Mouse (Mus musculus) frontal cortex, adult 2 months (tissue): ENCODE results near the gene Olfr1417. TPM values are rescaled to one million over a fixed set of nuclear protein-coding genes. Genes with fewer than 3 reads are reported as not detected.
"Not testable (repeated sequence)": the region's sequence is repeated elsewhere in the genome, so short reads cannot be mapped to it uniquely, and the experiment has no call there.

ENCODE experiments used
- DNase-seq, 2 experiments: peaks; one replicate each; pipeline ENCODE4 v3.0.0; 2022; ENCODE audit warnings: low spot score in 1 of 2; ENCODE audit errors: extremely low spot score in 1 of 2
- polyA plus RNA-seq: library from polyadenylated mRNA; depleted of rRNA; stranded (reverse); fragments of >200 nt; gene quantifications from 2 replicates; pipeline ENCODE4 v1.2.3, GENCODE M21; 2012; rRNA removed

Gene Olfr1417
- polyA plus RNA-seq = 0.18 TPM in 1 of 2 replicates, not detected in the other

DNA sequence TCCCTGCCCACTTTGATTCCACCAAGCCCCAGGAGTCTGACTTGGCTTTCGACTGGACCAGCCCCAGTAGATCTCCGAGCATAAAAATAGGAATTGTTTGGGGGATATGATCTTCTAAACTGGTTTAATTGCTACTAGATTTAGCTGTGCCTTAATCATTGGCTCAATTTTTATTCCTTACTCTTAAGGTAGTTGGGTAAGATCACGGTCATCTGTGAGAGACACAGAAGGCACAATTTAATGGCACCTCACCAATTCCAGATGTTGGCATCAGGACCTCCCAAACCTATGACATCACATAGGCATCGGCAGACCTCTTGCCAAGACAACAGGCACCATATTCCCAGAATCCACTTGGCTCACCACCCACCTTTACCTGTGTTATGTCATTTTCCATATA is at the start of gene Olfr1417:
Gene Olfr1417 (minus strand): TSS at position 101 of the 400 bp plus-strand sequence.
- DNase-seq = no peak

DNA sequence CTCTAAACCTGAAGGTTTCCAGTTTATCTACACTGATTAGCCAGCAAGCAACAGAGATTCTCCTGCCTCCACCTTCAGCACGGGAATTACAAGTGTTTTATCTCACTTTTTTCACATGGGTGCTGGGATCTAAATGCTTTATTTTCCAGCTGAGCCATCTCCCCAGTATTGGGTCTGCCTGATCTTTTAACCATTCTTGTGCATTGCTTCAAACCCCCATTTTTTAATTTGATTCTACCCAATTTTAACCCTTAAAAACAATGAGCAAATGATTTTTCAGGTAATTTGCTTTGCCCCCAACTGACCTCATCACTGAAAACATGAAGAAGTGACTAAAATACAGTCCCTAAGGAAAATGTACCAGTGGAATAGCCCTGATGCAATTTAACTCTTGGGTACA is 47.2 kb upstream of the Olfr1417 start, which contains the start of gene Olfr1420:
Gene Olfr1420 (plus strand): TSS at position 301 of the 400 bp plus-strand sequence.
- DNase-seq = no peak

DNA sequence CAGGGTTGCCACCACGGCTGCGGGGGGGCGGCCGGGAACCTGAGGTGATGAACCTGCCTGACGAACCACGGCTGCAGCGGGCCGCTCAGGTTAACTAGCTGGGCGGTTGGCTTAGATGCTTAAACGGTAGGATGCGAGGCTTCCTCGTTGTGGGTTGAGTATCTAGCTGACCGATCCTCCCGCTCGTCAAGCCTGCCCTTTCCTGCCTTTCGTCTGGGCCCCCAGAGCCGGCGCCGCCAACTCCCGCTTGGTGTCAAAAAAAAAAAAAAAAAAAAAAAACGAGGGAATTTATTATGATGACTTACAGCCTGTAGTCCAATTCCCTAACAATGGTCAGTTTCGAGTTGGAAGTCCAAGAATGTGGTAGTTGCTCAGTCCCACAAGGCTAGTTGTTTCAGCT is 39.4 kb upstream of the Olfr1417 start:
- DNase-seq = not testable (repeated sequence)

DNA sequence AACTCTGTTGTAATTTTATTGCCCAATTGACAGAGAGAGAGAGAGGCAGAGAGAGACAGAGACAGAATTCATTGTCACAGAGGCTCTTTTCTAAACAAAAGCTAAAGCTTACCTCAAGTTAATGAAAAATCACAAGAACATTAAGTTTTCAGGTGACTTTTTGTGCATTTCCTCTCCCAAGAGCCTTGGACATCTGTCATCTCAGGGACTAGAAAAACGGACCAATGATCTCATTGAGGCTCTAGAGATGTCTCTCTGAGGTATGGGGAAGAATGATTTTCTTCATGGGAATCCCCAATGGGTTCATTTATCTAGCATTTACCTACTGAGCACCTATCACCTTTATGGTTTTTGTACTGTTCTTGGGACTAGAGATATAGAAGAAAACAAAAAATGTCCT is 36.0 kb upstream of the Olfr1417 start, which contains the start of gene Olfr1419:
Gene Olfr1419 (minus strand): TSS at position 101 of the 400 bp plus-strand sequence.
- no peak for DNase-seq

DNA sequence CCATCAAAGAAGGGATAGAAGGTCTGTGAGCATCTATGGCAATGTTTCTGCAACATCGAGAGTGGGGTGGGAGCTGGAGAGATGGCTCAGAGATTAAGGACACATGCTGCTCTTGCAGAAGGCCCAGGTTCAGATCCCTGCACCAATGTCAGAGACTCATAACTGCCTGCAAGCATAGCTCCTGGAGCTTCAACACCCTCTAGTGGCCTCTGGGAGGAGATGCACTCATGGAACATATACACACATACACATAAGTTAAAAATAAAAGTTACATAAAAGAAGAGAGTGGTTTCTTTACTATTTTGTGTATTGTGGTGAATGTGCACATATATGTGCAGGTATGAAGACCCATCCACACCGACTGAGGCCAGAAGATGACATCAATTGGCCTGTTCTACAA is 28.8 kb upstream of the Olfr1417 start:
- no peak for DNase-seq

DNA sequence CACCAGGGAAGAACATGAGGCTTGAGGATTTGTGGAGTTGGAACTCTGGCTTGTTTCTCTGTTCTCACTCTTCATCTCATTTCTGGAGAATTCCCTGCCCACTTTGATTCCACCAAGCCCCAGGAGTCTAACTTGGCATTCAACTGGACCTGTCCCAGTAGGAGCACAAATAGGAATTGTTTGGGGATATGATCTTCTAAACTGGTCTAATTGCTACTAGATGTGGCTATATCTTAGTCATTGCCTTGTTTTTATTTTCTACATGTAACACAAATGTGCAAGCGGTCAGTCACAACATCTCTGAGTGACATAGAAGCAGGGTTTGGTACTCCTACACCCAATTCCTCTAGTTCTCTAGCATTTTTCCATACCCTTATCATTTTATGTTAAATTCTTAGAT is 21.9 kb upstream of the Olfr1417 start, which contains the start of gene Olfr1418:
Gene Olfr1418 (minus strand): TSS at position 101 of the 400 bp plus-strand sequence.
- no peak for DNase-seq

DNA sequence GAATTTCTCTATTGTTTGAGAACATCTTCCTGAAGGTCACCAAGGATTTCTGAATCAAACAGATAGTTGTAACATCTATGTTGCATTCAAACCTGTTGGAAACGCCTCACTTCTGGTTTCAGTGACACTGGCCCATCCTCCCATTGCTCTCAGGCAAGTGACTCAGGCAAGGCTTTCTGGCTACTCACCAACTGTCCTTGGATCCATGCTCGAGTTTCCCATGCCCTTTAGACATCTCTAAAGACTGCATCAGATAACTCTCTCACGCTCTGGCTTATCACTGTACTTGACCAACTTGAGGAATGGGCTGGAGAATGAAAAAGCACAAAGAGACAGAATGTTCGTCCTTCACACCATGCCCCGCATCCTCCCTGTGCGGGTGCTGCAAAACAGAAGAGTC is 17.5 kb upstream of the Olfr1417 start:
- DNase-seq = no peak

DNA sequence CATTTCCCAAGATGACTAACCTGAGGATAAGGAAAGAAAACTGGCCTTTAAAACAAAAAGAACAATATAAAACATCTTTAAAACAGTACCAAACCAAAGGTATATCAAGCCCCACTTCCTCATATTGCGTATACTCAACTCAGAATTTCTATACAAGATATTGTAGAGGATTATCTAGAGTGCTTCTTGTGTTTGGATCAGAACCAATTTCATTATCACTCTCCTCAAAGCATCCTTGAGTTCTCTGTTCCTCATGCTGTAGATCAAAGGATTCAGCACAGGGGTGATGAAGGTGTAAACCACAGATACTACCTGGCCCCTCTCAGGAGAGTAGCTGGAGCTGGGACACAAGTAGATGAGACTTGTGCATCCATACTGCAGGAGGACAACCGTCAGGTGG is 15.8 kb upstream of the Olfr1417 start:
- no peak for DNase-seq

DNA sequence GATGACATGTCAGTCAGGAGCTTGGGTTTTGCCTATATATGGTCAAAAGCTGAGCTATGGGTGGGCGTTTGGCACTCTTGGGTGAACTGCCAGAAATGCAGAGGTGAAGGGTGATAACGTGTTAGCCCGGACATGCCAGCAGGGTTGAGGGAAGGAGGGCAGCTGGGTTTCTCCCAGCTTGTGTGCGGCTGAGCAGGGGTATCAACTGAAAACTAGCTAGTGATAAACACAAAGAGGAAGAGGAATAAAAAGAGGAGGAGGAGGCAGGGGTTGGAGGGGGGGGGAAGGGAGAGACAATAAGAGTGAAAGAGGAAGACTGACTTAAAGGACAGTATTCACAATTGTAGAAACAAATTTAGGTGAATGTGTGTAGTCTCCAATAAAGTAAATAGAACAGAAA is 13.6 kb upstream of the Olfr1417 start:
- DNase-seq = no peak

DNA sequence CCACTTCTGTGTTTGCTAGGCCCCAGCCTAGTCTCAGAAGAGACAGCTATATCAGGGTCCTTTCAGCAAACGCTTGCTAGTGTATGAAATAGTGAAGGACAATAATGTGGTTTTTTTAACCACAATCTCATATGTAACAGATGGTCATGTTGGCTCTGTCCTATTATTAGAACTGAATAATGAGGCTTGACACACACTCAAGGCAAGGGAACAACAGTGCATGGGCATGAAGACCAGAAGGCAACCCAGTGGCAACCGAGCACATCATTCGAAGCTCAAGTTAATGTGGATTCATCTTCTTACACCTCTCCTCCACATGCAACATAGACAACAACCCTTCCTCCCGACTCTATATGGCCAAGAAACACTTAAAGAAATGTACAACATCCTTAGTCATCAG is 7.3 kb upstream of the Olfr1417 start:
- DNase-seq = peak; percentile 1 to 2

DNA sequence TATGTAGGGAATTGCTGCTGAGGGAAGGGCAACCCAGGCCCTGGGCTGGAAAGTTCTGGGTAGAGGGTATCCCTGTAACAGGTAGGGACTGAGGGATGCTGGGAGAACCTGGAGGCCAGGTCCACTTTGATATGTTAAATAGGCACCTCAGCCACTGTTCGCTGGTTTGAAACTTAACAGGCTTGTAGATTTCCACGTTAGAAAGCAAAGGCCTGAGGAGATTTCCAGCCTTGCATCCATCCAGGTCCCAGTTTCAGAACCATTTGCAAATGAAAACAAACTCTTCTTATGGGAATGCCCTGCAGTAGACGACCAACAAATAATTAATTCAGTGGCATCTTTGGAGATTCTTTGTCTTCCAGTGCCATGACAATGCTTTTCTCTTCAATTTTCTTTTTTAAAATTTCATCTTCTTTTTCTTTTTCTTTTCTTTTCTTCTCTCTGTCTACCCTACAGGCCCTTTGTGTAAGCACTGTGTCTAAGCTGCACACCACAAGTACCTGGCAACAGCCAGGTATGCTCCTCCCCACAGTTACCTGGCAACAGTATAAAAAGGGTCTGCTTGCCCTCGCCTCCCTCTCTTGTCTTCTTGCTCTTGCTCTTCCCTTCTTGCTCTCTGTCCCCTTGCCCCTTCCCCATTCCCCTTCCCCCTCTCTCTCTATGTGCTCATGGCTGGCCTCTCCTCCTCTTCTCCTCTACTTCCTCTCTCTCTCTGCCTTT is 15.5 kb downstream of the Olfr1417 start:
- DNase-seq = no peak

DNA sequence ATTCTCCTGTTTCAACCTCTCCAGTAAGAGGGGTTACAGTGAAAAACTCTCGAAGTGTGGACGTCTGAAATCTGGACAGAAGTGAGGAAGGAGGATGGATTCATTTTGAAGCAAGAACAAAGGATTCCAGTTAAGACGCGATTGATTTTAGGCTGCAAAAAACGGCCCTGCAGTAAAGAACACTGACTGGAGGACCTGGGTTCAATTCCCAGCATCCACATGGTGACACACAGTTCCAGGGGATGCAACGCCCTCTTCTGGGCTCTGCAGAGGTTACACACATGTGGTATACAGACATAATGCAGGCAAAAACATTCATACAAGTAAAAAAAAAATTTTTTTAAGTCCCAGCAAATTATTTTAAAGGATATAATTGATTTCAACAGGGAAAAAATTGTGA is 18.8 kb downstream of the Olfr1417 start:
- DNase-seq = no peak

DNA sequence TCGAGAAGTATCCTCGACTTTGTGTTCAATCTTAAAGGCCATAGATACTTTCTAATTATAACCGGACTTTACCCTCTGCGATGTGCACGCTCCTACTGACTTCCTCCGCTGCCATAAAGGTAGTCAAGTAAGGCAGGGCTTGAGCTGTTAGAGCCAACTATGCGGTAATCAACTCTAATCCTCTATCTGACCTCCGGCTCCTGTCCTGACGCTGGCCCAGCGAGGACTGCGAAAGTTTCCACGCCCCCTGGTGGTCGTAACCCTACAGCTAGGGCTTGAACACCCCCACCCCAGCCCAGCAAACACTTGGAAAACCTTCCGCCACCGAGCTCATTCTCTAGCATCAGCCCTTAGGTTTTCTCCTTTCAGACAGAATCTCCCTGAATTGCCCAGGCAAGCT is 19.2 kb downstream of the Olfr1417 start:
- DNase-seq = peak in 1 of 2 experiments; percentile 59

DNA sequence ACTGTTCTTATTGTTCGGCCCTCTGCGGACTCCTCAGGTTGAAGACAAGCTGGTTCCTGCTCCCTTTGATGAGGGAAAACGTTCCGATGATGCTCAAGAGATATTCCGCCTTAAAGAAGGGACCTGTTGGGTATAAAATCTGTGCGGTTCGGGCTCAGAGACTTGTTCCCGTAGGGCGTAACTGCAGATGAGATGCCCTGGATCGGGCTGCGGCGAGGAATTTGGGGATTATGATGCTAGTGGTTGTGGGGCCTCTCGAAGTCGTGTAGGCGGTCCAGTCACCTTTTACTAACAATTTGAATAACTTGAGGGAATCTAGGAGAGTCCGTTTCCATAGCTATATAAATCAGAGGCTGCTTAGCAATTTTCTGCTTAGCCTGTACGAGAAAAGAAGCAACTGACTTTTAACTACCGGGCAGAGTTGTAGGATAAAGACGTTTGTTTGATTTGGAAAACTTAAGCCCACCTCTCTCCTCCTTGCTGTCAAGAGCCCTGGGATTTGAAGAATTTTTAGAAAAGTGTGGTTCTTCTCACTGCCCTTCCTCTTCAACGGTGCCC is 19.8 kb downstream of the Olfr1417 start, which contains the start of gene Stx3:
Gene Stx3 (minus strand): TSS at position 261 of the 558 bp plus-strand sequence.
- DNase-seq = peak in 1 of 2 experiments; percentile 13

DNA sequence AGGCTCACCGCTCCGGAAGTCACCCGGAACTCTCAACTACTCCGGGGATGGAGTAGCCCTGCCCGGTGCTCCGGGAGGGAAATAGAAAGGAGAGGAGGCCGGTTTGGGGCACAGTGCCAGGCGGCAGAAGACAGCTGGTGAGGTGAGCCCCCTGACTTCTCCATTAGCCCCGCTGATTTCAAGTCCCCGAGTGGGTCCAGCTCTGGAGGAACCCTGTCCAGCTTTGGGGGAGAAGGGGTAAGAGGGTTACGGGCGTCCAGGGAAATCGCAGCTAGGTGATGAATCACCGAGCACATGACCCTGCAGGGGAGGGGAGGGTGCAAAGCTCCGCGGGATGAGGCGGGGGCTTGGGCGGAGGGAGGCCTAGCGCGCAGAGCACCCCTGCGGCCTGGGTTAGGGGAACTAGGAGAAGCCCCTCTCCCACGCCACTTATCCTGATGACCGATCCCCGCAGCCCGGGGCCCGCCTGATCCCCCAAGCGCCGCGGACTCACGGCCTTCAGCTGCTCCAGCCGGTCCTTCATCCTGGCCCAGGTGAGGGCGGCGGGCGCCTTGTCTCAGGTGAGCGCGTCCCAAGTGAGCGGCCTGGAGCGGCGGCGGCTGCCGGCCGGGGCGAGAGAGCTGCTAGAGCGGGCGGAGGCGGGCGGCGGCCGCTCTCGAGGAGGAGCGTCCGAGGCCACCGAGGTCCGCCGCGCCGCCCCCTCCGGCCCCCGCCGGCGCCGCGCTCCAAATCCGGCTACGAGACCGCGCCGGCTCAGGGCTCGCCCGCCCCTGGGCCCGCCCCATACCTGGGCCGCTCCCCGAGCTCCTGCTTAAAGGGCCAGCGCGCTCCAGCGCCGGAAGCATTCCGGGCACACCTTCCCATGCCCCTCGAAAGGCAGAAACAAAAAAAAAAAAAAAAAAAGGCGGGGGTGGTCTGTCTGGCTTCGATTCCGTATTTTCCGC is 20.5 kb downstream of the Olfr1417 start:
- peak in 1 of 2 experiments; percentile 44 for DNase-seq

DNA sequence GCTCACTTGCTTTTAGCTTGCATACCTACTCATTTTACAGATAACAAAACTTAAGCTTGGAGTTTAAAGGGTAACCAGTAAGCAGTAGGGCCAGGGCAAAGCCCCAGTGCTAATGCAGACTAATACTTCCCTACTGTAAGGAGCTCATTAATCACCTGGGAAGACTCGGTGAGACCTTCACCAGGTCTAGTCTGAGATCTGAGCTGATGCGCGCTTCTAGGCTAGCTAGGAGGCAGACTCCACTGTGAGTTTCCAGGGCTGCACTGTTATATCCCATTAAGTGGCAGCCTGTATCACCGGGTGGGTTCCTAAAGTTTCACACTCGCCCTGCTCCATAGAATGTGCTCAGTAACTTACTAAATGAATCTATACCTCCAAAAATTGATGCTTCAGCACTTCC is 21.4 kb downstream of the Olfr1417 start:
- DNase-seq = no peak

DNA sequence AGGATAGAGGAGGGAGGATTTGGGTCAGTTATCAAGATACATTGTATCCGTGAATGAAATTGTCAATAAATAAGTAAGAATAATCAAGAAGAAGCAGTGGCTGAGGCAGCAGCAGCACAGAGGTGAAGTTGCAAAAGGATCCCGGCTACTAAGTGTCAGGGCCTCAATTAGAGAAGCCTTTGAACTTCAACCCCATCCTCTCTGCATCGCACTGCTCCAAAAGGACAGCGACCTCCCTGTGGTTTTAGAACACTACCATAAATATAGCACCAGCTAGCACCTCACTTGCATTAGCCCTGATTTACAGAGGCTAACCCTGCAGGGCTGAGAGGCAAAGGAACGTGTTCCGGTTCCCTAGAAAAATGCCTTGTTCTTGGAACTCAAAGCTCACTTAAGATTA is 22.3 kb downstream of the Olfr1417 start:
- no peak for DNase-seq

DNA sequence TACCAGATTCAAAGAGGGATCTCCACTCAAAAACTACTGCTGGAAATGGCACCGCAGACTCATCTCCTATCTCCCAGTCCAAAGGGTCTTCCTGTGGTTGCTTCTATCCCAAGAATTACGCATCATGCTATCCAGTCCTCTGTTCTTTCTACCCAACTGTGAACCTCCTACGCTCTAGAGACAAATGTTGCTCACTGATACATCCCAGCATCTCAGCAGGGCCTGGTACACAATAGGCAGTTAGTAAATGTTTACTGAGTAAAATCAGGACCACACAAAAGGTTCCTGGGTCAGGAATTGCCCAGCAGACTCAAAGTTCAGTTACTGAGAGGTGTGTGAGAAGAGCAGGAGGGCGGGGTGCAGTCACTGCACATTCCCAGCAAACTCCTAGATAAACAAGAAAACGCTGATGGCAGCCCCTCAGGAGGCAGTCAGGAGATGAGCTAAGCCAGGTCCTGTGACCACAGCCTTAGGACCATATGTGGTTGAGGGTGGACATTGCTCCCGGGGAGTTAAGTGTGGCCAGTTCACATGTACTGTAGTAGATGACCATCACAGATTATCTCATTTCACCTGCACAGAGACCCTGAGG is 24.2 kb downstream of the Olfr1417 start:
- no peak for DNase-seq

DNA sequence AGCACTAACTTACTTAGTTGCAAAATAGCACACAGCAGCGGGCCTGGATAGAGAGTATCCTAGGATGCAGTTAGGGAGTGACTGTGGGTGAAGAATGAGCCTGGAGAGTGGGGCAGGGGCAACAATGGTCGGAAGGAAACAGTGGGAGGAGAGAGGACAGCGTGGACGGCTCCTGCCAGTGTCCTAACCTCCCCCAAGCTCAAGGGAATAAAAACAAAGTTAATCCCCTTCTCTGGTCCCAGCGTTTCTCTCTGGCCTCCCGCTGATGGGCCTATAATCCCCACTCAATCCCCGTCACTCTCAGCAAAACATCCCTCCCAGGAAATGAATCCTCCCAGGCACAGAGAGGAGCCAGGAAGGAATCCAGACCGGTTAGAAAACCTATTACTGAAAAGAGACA is 25.4 kb downstream of the Olfr1417 start:
- DNase-seq = no peak

DNA sequence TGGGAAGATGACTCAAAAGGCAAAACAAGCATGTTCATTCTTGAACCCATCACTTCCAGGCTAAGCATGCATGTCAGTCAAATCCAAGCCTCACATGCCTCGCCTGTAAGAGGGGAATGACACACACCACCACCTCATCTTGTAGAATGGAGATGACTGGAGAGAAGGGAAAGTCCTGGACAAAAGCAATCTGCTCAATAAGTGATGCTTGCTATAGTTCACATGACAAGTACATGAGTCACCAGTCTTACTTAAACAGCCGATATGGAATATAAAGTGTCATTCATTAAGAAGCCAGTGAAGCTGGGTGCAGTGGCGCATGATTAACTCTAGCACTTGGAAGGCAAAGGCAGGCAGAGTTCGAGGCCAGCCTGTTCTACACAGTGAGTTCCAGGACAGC is 25.9 kb downstream of the Olfr1417 start:
- no peak for DNase-seq
